Mouse (Mus musculus) lung, postnatal 0 days (tissue): ENCODE data around the gene Ubl7.

ENCODE experiments used
- CTCF ChIP-seq: IDR thresholded peaks from 2 replicates; pipeline ENCODE4 v1.5.1; 2016; ENCODE audit warnings: antibody characterized with exemption, mild to moderate bottlenecking
- EP300 ChIP-seq: IDR thresholded peaks from 2 replicates; pipeline ENCODE4 v1.6.1; 2016; ENCODE audit warnings: antibody characterized with exemption, mild to moderate bottlenecking, control low read depth

GRCm38 (mm10) chr9:57942039-57942438 lies 31.3 kb downstream of the Ubl7 start:
- TF ChIP-seq CTCF = no peak
- no peak for TF ChIP-seq EP300
